Mouse (Mus musculus) ovary, postnatal 14 days (tissue): ENCODE results near the gene Kif3c.
"Not testable (repeated sequence)": the region's sequence is repeated elsewhere in the genome, so short reads cannot be mapped to it uniquely, and the experiment has no call there.

Source experiments
- DNase-seq: peaks from one replicate; pipeline ENCODE4 v3.0.0; 2022; ENCODE audit warnings: low spot score

Gene Kif3c

DNA sequence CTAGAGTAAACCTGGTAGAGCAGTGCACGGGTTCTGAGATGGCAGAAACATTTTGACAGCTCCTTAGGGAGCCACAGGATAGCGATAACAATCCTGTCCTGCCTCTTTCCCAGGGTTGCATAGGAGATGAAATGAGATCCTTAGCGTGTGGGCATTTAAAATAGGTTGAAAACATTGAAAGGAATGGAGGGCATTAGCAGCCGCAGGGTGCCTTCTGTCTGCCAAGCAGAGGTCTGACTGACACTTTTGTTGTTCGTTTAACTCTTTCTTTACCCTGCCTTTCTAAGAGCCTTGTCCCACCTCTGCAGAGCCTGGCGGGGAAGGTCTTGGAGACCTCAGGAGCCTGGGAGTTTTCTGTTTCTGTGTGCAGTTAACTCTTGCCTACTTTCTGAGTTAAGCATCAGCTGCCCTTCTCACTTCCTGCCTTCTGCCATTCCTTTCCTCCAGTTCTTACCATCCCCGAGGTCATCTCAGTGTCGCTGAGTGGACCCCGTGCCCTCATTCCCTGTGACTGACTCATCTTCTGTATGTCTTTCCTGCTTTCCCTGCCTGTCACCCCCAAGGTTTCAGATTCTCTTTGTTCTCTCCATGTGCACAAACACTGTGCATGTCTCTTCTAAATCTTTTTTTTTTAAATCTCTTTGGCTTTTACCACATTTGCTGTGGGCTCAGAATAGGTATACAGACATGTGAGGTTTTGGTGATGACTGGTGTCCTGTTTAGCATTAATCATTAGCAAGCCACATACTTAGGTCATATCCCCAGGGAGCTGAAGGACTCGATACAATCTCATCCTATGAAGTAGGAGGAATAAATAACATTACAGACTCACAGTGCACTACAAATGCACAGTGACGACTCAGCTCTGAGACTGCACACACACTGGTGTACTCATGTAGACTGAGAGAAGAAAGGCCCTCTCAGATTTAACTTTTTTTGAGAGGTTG lies 6.3 kb downstream of the Kif3c start:
- DNase-seq: no peak

- no peak for DNase-seq
Observed at GRCm38 (mm10) chr12:3371991-3372390, 7.1 kb downstream of the Kif3c start.

DNA sequence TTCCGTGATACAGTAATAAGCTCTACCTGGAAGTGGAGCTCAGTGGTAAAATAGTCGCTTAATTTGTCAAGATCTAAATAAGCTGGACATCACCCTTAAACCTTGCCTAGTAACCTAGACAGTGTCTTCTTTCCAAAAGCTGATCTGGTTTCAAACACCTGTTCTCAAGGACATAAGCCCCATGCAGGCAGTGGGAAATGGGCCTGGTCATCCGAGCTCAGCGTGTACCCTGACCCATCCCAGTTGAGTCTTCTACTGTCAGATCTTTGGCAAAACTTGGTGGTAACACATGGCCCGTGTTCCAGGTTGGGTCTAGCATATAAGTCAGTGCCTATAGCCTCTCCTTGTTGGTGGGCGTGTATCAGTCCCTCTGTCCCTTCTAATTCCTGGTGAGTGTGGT lies 8.6 kb downstream of the Kif3c start:
- no peak for DNase-seq

GRCm38 (mm10) chr12:3374552-3374951 lies 9.6 kb downstream of the Kif3c start:
- no peak for DNase-seq

- no peak for DNase-seq
Observed at GRCm38 (mm10) chr12:3377190-3377589, 12.3 kb downstream of the Kif3c start.

GRCm38 (mm10) chr12:3377755-3378154 lies 12.8 kb downstream of the Kif3c start:
- no peak for DNase-seq

DNA sequence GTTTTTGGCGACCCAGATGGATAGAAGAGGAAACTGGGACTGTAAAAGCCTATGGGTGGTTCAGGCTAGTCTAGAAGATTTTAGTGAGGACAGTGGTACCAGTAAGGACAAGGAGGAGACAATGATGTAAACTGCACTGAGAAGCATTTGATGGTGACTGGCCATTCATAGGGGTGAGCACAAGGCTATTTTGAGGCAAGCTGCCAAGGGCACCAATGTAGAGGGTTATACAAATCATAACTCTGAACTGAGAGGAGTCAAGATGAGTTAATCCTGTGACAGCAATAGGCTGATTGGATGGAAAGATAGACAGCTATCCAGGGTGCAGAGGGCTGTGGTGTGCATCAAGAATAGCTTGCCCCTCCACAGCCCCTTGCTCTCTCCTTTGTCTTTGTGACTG lies 19.9 kb downstream of the Kif3c start:
- DNase-seq: no peak

DNA sequence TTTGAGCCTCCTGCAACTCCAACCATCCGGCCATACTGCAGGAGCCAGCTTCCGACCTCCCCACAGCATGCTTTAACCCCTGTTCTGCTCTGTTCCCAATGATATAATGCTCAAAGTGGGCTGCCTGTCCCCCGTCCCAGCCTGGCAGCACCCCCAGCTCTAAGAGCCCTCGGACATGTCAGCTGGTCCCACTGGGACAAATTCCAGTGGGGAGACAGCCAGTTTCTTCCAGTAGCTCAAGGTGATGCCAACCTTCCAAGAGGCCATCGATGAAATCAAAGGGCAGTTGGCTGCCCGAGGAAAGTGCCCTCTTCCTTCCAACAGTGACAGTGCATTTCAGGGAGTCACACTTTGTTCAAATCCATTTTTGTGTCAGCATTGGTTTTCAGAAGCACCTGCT lies 20.3 kb downstream of the Kif3c start:
- no peak for DNase-seq

DNA sequence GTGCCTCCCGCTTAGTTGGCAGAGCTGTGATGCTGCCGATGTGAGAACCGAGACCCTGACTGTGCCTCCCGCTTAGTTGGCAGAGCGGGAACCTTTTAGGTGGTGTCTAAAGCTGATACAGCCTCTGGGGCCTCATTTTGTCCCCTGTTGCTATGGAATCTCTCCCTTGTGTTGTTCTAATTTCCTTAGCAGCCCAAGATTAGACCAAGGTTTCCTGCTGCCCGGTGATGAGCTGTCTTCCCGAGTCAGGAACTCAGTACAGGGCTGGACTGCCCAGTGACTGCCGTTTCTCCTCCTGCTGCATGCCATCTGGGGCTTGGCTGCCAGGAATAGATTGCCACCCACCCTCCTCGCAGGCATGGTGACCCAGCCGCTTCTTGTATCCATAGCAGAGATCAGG lies 21.0 kb downstream of the Kif3c start:
- no peak for DNase-seq

GRCm38 (mm10) chr12:3387891-3388290 lies 23.0 kb downstream of the Kif3c start:
- DNase-seq: no peak

DNA sequence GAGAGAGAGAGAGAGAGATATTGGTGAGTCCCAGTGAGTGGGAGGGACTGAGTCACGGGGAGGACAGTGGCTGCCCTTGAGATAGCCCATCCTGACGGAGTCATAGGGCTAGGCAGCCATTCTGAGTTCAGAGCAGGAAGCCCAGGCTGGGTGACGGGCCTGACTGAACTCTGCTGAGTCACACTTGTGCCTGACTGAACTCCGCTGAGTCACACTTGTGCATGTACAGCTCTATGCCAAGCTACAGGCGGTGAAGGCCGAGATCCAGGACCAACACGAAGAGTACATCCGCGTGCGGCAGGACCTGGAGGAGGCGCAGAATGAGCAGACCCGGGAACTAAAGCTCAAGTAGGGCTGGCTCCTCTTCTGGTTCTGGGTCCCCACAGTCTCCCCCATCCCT lies 24.5 kb downstream of the Kif3c start:
- no peak for DNase-seq

DNA sequence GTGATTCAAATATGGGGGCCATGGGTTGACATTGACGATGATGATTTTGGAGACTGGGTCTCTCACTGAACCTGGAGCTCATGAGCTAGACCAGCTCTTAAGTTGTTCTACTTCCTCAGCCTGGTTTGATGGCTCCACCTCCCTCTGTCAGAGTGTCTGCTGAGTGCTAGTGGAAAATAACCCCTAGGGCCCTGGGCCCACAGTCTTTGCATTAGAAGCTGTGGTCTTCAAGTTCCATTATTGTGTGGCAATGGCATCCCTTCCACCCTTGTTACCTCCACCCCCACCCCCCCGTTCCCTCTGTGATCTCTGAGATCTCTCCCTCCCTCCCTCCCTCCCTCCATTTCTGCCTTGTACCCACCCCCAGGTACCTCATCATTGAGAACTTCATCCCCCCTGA lies 25.1 kb downstream of the Kif3c start:
- DNase-seq: no peak

DNA sequence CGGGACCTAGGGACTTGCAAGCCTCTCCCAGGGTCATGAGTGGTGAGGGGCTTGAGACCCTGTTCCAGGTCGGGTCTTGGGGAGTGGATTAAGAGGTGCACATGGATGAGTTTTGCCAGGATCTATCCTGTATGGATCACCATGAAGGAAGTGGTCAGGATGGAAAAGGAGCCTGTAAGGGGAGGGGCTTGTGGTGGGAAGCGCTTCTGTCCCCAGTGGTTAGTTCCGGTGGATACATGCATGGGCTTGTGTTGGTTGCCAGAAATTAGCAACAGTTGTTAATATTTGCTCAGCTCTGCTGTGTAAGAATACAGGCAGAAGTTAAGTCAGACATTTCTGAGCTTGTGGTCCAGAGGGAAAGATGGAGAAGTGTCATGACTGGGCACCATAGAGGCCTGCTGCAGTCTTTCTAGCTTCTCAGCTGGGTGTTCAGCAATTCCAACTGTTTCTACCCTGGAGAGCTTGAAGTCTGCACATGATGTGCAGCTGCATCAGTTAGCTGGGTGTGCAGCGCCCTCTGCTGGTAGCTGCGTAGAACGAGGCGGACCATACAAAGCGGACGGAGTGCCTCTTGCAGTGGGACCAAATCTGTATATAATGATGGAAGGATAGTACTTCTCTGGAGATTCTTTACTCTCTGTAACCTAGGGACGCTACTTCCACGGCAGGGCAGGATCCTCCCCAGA lies 25.8 kb downstream of the Kif3c start:
- peak; percentile 75 for DNase-seq

DNA sequence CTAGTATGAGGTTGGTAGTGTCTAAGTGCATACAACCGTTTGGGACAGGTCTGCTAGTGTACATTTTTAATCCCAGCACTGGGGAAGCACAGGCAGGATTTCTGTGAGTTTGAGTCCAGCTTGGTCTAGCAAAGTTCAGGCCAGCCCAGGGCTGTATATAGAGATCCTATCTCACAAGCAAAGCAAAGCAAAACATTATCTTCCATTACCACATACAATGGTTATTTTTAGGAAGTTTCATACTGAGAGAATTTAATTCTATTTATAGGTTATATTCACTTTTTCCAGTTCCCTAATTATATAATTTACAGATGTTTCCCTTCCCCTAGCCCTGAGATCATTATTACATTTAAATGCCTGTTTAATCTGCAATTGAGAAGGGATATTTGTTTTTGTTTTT lies 26.3 kb downstream of the Kif3c start:
- no peak for DNase-seq

DNA sequence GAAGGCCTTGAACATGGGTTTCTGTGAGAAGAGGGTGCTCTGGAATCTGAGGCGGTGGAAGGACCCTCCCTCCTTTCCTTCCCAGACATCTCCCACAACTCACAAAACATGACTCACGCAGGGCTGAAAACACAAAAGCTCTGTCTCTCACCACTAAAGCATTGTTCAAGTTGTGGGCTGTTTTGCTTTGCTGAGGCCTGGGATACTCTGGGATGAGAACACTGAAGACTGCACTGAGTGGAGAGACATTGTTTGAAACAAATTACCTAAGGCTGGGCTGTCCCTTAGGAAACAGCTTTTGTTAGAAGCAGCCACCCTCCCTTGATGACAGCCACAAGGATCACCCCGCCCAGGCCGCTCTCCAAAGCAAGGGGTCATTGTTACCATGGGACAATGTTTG lies 28.2 kb downstream of the Kif3c start:
- no peak for DNase-seq

- DNase-seq: no peak
Observed at GRCm38 (mm10) chr12:3396931-3397330, 32.0 kb downstream of the Kif3c start.

- DNase-seq: not testable (repeated sequence)
Observed at GRCm38 (mm10) chr12:3405662-3406061, 40.7 kb downstream of the Kif3c start.

- no peak for DNase-seq
Observed at GRCm38 (mm10) chr12:3406585-3406984, 41.7 kb downstream of the Kif3c start.

DNA sequence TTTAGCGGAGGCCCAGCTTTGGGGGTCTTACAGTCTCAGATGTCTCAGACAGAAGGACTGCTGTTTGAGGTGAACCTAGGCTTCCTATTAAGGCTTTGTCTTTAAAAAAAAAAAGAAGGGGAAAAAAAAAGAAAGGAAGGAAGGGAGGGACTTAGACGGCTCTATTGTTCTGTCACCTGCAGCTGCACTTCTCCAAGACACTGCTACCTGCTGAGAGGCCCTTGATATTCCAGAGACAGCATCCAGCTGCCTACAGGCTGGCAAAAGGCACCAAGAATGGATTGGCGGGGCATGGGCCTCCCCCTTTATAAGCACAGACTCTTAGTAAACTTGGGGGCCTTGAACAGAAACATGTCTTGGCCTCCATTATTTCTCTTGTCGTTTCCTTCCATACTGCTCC lies 50.0 kb downstream of the Kif3c start:
- no peak for DNase-seq

DNA sequence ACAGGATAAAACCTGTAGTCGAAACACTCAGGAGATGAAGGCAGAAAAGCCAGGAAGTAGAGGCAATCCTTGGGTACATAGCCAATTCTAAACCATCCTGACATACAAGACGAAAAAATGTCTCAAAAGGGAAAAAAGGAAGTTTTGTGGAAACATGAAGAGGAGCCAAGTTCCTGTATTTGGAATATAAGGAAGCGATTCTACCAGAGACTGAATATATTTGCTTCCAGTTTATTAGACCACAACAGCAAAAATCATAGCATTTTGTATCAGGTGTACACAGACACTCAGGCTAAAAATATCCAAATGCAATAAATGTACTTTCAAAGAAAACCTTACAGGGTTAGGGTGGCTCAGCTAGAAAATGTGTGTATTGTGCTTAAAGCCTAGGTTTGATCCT lies 53.8 kb downstream of the Kif3c start:
- DNase-seq: no peak

GRCm38 (mm10) chr12:3420519-3420918 lies 55.6 kb downstream of the Kif3c start:
- no peak for DNase-seq

- no peak for DNase-seq
Observed at GRCm38 (mm10) chr12:3422786-3423185, 57.9 kb downstream of the Kif3c start.

DNA sequence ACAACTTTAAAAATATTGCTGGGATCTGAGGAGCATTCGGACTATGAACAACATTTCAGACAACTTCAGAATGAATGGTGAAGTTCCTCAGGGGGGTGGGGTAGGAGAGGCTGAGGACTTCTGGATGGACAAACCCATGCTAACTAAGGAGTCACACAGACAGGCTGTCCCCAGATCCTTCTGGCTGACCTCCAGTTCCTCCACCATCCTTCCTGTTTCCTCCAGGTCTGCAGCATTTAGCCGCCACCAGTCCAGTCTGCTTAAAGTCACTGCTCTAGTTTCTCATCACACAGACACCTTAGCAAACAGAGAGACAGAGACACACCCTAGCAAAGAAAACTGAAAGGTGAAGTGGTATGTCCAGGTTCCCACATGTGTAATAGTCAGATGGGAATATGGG lies 59.2 kb downstream of the Kif3c start:
- DNase-seq: no peak
